Mouse (Mus musculus) bone marrow macrophage, adult 2 months (primary cell): Measurements from ENCODE around the gene Gucy2c.

ENCODE experiments used
- CTCF ChIP-seq: IDR thresholded peaks from 2 replicates; pipeline ENCODE4 v1.5.1; 2012; ENCODE audit warnings: low read depth, mild to moderate bottlenecking, low read length, moderate library complexity
- POLR2A ChIP-seq: IDR thresholded peaks from 2 replicates; pipeline ENCODE4 v1.6.1; 2012; ENCODE audit warnings: mild to moderate bottlenecking, low read depth, low read length, borderline replicate concordance

GRCm38 (mm10) chr6:136742352-136743118 is 39.0 kb downstream of the Gucy2c start:
- TF ChIP-seq POLR2A (no peak), CTCF (no peak)
